Mouse (Mus musculus): ENCODE data around the gene Fam207a.

GRCm38 (mm10) chr10:77560830-77561229 lies 45.2 kb upstream of the Fam207a start:
- no peak for TF ChIP-seq ZNF384 (IDR thresholded peaks at IDR 0.05; ENCODE audit: low read depth, low read length)
- TF ChIP-seq ZC3H11A (IDR thresholded peaks at IDR 0.05; ENCODE audit: borderline replicate concordance, low read depth, low read length), result no peak
- TF ChIP-seq MAFK (IDR thresholded peaks at IDR 0.05; ENCODE audit: insufficient read depth, low read depth, low read length), result no peak
- TF ChIP-seq HCFC1 (IDR thresholded peaks at IDR 0.05; ENCODE audit: borderline replicate concordance, insufficient read depth, low read length), result no peak
- TF ChIP-seq CHD2 (IDR thresholded peaks at IDR 0.05; ENCODE audit: low read depth, low read length), result no peak
